7 mouse cellular contexts compared by ENCODE assay signal in genomic region chr13:43304018-43304431, GRCm38 (mm10). TPM values are rescaled to one million over a fixed set of nuclear protein-coding genes. Genes with fewer than 3 reads are reported as not detected.
A peak's percentile ranks its signal among the peaks of the same experiment; 100 is the strongest.
DNase-seq lines count a peak whose midpoint lies in the region; ATAC-seq lines count a peak whose summit lies in the region.

Gene Gfod1, minus strand, starts transcription at chr13:43304172.

- no peaks in the 10 kb centered on the region for H3K36me3 ChIP-seq in intestine, embryonic 16.5 days (ENCODE audit: control insufficient read depth, insufficient read depth, low read length)
- H3K36me3 ChIP-seq in midbrain, embryonic 11.5 days (ENCODE audit: control insufficient read depth, insufficient read depth, low read length), result no peaks in the 10 kb centered on the region

- peak; percentile 95 to 97 for DNase-seq in adrenal gland, adult 18-20 months (ENCODE audit: low spot score in 2 of 2)
- peak; percentile 89 for DNase-seq in embryo, embryonic 11.5 days (ENCODE audit: low read depth, low spot score)
- DNase-seq in gastrocnemius, postnatal 4 days (ENCODE audit: low spot score in 2 of 2), result peak; percentile 95 to 97
- DNase-seq in left cerebral cortex, postnatal 36 days (ENCODE audit: low spot score in 2 of 2), result peak; percentile 94 to 97
- peak; percentile 98 for DNase-seq in midbrain, embryonic 11.5 days (ENCODE audit: low spot score, missing footprints)
- peak; percentile 91 for DNase-seq in skeletal muscle tissue, adult 2 months (ENCODE audit: low read depth, low spot score)

- H3K4me3 ChIP-seq in intestine, embryonic 16.5 days (ENCODE audit: low read length), result peak within 1 kb of the TSS; percentile 71
- H3K4me3 ChIP-seq in midbrain, embryonic 11.5 days (ENCODE audit: low read depth, low read length), result peak within 1 kb of the TSS; percentile 64

- no peaks in the 10 kb centered on the region for H3K9me3 ChIP-seq in intestine, embryonic 16.5 days (ENCODE audit: control insufficient read depth, low read length)
- no peaks in the 10 kb centered on the region for H3K9me3 ChIP-seq in midbrain, embryonic 11.5 days (ENCODE audit: control insufficient read depth, low read length)

- WGBS in intestine, embryonic 16.5 days, result under 1% methylated on average over 53 of the region's 53 CpGs
- WGBS in midbrain, embryonic 11.5 days, result under 1% methylated on average over 52 of the region's 53 CpGs

- ATAC-seq in intestine, embryonic 16.5 days, result peak; percentile 99
- peak; percentile 95 for ATAC-seq in midbrain, embryonic 11.5 days (ENCODE audit: low FRiP score)

- peak within 1 kb of the TSS; percentile 100 for H3K4me2 ChIP-seq in intestine, embryonic 16.5 days (ENCODE audit: low read depth, low read length)
- H3K4me2 ChIP-seq in midbrain, embryonic 11.5 days, result peak within 1 kb of the TSS; percentile 100

- H3K27me3 ChIP-seq in intestine, embryonic 16.5 days (replicated peaks; ENCODE audit: control insufficient read depth, insufficient read depth, low read length), result peaks cover 20% of the 10 kb centered on the region
- H3K27me3 ChIP-seq in midbrain, embryonic 11.5 days (ENCODE audit: control insufficient read depth, insufficient read depth, low read length), result peaks cover 46% of the 10 kb centered on the region

- peak within 1 kb of the TSS; percentile 74 for H3K9ac ChIP-seq in intestine, embryonic 16.5 days (ENCODE audit: low read depth, low read length)
- peak within 1 kb of the TSS; percentile 72 for H3K9ac ChIP-seq in midbrain, embryonic 11.5 days (ENCODE audit: low read length)

- intact Hi-C loops in left cerebral cortex, postnatal 36 days (cut with DNase I), result loop anchor here (5.0 kb wide), 2 partner anchors 93 to 102 kb away; partner anchors contain the start of gene Nol7

- H3K27ac ChIP-seq in intestine, embryonic 16.5 days (ENCODE audit: low read length), result peak within 1 kb of the TSS; percentile 76
- H3K27ac ChIP-seq in midbrain, embryonic 11.5 days (ENCODE audit: low read depth, low read length), result peak within 1 kb of the TSS; percentile 74

- peaks cover 16% of the 10 kb centered on the region for H3K4me1 ChIP-seq in intestine, embryonic 16.5 days (ENCODE audit: control insufficient read depth, insufficient read depth, low read length)
- H3K4me1 ChIP-seq in midbrain, embryonic 11.5 days (ENCODE audit: control insufficient read depth, insufficient read depth, low read length), result peaks cover 15% of the 10 kb centered on the region

RNA-seq across cellular contexts. Expression of gene Gfod1, which starts in this region (rescaled TPM):
- 10 to 100 TPM; 10.2 to 13.8 TPM for total RNA-seq in adrenal gland, adult 18-20 months (2021)
- total RNA-seq in gastrocnemius, postnatal 4 days (2021), result 1 to 10 TPM; 5.2 to 6.4 TPM
- 0.13 and 0.18 TPM in 2 replicates for polyA plus RNA-seq in intestine, embryonic 16.5 days (2015; fragmentation: Nextera tagmentation; extraction: Ambion mirVana)
- 100 to 1,000 TPM in 1 of 2 experiments, 10 to 100 TPM in 1; 89.0 to 108 TPM for total RNA-seq in left cerebral cortex, postnatal 36 days (2021)
- 0.53 and 0.77 TPM in 2 replicates for polyA plus RNA-seq in midbrain, embryonic 11.5 days (2014; fragmentation: Nextera tagmentation; extraction: Ambion mirVana)

Comparison
In these comparisons a context has a peak if more than half of its experiments do, and no peak if none do; other contexts are left out.
1. Peak in every context shown above with its lines: DNase-seq, ATAC-seq, H3K4me3 ChIP-seq and H3K27ac ChIP-seq.
2. RNA of gene Gfod1 (total RNA-seq): 89.0 to 108 TPM in left cerebral cortex, postnatal 36 days; 10.2 to 13.8 TPM in adrenal gland, adult 18-20 months and 5.2 to 6.4 TPM in gastrocnemius, postnatal 4 days; every median in the first group is over 4 times any median in the second.
3. Peak in ATAC-seq, H3K4me3 ChIP-seq, H3K27ac ChIP-seq, H3K9ac ChIP-seq and H3K4me2 ChIP-seq in intestine, embryonic 16.5 days; RNA of the gene not detected or under 1 TPM.
4. Peak in DNase-seq, ATAC-seq, H3K4me3 ChIP-seq, H3K27ac ChIP-seq, H3K9ac ChIP-seq and H3K4me2 ChIP-seq in midbrain, embryonic 11.5 days; RNA of the gene not detected or under 1 TPM.